Mouse (Mus musculus) activated CD4-positive, CD25-positive, alpha-beta regulatory T cell (primary cell): ENCODE results near the gene Nkx3-2. TPM values are rescaled to one million over a fixed set of nuclear protein-coding genes. Genes with fewer than 3 reads are reported as not detected.

Experiments
- polyA plus RNA-seq, 2 experiments: library from polyadenylated mRNA; unstranded; fragments of 100-300 nt; shearing (Covaris generic); gene quantifications; one replicate each; pipeline ENCODE4 v1.2.1; 2017

The Nkx3-2 gene
- polyA plus RNA-seq: not detected

GRCm38 (mm10) chr5:41763731-41764721 is at the start of gene Nkx3-2:
Gene Nkx3-2, minus strand, starts transcription at chr5:41764501.

Other genes with a start within 250 kb of the Nkx3-2 start
- gene Rab28, start 56.3 kb downstream of the Nkx3-2 start, polyA plus RNA-seq: 10 to 100 TPM; 32.6 TPM
- 10 to 100 TPM; 55.3 to 69.4 TPM for gene Bod1l, start 79.8 kb upstream of the Nkx3-2 start, polyA plus RNA-seq